Mouse (Mus musculus): ENCODE measurements around the gene Gm17067. TPM values are rescaled to one million over a fixed set of nuclear protein-coding genes. Genes with fewer than 3 reads are reported as not detected.

The Gm17067 gene
- not detected for total RNA-seq (2023)

GRCm38 (mm10) chr7:42726917-42727316 lies at the start of gene Gm17067:
TSS of gene Gm17067 (minus strand) at chr7:42727017.

GRCm38 (mm10) chr7:42692362-42693158 lies 34.3 kb downstream of the Gm17067 start, which contains the start of gene Zfp975:
TSS of gene Zfp975 (minus strand) at chr7:42692742.

Other genes starting within 250 kb of the Gm17067 start
- gene Zfp141, start 221.3 kb downstream of the Gm17067 start, total RNA-seq (2023): 10 to 100 TPM; 23.0 to 26.9 TPM
- gene Gm21028, start 148.4 kb downstream of the Gm17067 start, total RNA-seq (2023): not detected
- gene Zfp977, start 134.5 kb downstream of the Gm17067 start, total RNA-seq (2023): not detected
- under 1 TPM; 0.73 to 0.79 TPM for gene Zfp976, start 84.4 kb downstream of the Gm17067 start, total RNA-seq (2023)
- gene Zfp975, start 34.3 kb downstream of the Gm17067 start, total RNA-seq (2023): 1 to 10 TPM; 1.1 to 1.6 TPM
- not detected for gene Vmn2r62, start 66.5 kb upstream of the Gm17067 start, total RNA-seq (2023)
- gene Gm2381, start 140.2 kb upstream of the Gm17067 start, total RNA-seq (2023): not detected
- not detected for gene Vmn2r63, start 206.8 kb upstream of the Gm17067 start, total RNA-seq (2023)